Mouse (Mus musculus) C2C12 (cell line): Measurements from ENCODE around the gene Spty2d1. TPM values are rescaled to one million over a fixed set of nuclear protein-coding genes. Genes with fewer than 3 reads are reported as not detected.

Source experiments
- H3K27me3 ChIP-seq: one replicate; pipeline ENCODE4 v1.6.1; 2011; ENCODE audit not compliant: control insufficient read depth, insufficient read depth, insufficient read length
- H3K36me3 ChIP-seq: one replicate; pipeline ENCODE4 v1.6.1; 2011; ENCODE audit not compliant: control insufficient read depth, insufficient read depth
- H3K4me3 ChIP-seq: one replicate; pipeline ENCODE4 v1.5.1; 2011; ENCODE audit warnings: mild to moderate bottlenecking, control low read depth; ENCODE audit not compliant: poor library complexity, insufficient read depth, severe bottlenecking
- H3K79me2 ChIP-seq: one replicate; pipeline ENCODE4 v1.6.1; 2011; ENCODE audit not compliant: control insufficient read depth, insufficient read depth
- H3K79me3 ChIP-seq: one replicate; pipeline ENCODE4 v1.6.1; 2011; ENCODE audit warnings: low read depth, control low read depth
- H3ac ChIP-seq: one replicate; pipeline ENCODE3; 2011; ENCODE audit warnings: low read depth; ENCODE audit not compliant: control insufficient read depth, insufficient read length
- CEBPB ChIP-seq: IDR thresholded peaks from one replicate; pipeline ENCODE4 v1.6.1; 2011; ENCODE audit warnings: low read depth, mild to moderate bottlenecking, control low read depth, moderate library complexity
- CTCF ChIP-seq: IDR thresholded peaks from one replicate; pipeline ENCODE4 v1.5.1; 2011; ENCODE audit not compliant: control insufficient read depth, insufficient read depth, insufficient read length
- FOSL1 ChIP-seq: IDR thresholded peaks from one replicate; pipeline ENCODE4 v1.8.0; 2011; ENCODE audit warnings: mild to moderate bottlenecking, low read length; ENCODE audit not compliant: poor library complexity, insufficient read depth, severe bottlenecking
- MAX ChIP-seq: IDR thresholded peaks from one replicate; pipeline ENCODE4 v1.6.1; 2011; ENCODE audit warnings: mild to moderate bottlenecking, control low read depth
- MYOD1 ChIP-seq: IDR thresholded peaks from one replicate; pipeline ENCODE4 v1.6.1; 2011; ENCODE audit warnings: low read depth; ENCODE audit not compliant: control insufficient read depth, insufficient read length
- MYOG ChIP-seq: IDR thresholded peaks from one replicate; pipeline ENCODE4 v1.6.1; 2011; ENCODE audit not compliant: control insufficient read depth, insufficient read length; ENCODE audit errors: extremely low read depth
- USF1 ChIP-seq: IDR thresholded peaks from one replicate; pipeline ENCODE4 v1.6.1; 2011; ENCODE audit warnings: low read depth, mild to moderate bottlenecking, control low read depth, moderate library complexity
- polyA plus RNA-seq: library from polyadenylated mRNA; unstranded; fragments of >200 nt; fragmentation: generic; extraction: Trizol; gene quantifications from one replicate; pipeline ENCODE4 v1.2.1, GENCODE M21; 2012; ENCODE audit warnings: missing spikeins

Gene Spty2d1
- polyA plus RNA-seq, 1 experiment = 5.3 TPM

DNA sequence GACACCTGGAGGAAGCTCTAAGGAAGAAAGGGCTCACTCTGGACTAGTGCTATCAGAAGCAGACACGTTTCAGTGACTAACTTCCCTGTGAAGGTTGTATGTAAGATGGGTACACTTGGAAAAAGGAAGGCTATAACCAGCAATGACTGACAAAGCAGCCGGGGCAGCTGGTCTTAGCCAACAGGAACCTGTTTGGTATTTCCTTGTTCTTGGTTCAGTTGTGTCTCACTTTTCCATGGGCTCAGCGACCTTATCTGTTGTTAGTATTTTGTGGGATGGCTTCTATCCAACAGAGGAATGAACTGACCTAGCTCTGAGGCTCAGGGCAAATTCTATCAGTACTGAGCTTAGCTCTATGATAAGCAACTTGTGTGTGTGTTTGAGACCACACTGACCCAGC, 47.2 kb downstream of the Spty2d1 start:
- Histone ChIP-seq H3ac (no peak overlapping the region), H3K4me3 (no peak overlapping the region), H3K36me3 (no peaks in the 10 kb centered on the region)

GRCm38 (mm10) chr7:46958853-46959252, 49.4 kb downstream of the Spty2d1 start:
- Histone ChIP-seq H3K27me3 (no peaks in the 10 kb centered on the region), H3K79me3 (no peaks in the 10 kb centered on the region), H3ac (peak overlapping the region; percentile 24), H3K79me2 (peaks cover 16% of the 10 kb centered on the region), H3K4me3 (peak overlapping the region; percentile 69), H3K36me3 (peaks cover 12% of the 10 kb centered on the region)
- TF ChIP-seq USF1 = no peak

More for the DNA sequence above, 47.2 kb downstream of the Spty2d1 start:
- TF ChIP-seq FOSL1 = no peak
- no peak for TF ChIP-seq MYOD1
- no peak for TF ChIP-seq CTCF
- TF ChIP-seq MYOG = no peak
- no peak for TF ChIP-seq USF1
- TF ChIP-seq CEBPB = no peak
- no peak for TF ChIP-seq MAX
- Histone ChIP-seq H3K79me3 (no peaks in the 10 kb centered on the region), H3K27me3 (no peaks in the 10 kb centered on the region), H3K79me2 (peaks cover 16% of the 10 kb centered on the region)

DNA sequence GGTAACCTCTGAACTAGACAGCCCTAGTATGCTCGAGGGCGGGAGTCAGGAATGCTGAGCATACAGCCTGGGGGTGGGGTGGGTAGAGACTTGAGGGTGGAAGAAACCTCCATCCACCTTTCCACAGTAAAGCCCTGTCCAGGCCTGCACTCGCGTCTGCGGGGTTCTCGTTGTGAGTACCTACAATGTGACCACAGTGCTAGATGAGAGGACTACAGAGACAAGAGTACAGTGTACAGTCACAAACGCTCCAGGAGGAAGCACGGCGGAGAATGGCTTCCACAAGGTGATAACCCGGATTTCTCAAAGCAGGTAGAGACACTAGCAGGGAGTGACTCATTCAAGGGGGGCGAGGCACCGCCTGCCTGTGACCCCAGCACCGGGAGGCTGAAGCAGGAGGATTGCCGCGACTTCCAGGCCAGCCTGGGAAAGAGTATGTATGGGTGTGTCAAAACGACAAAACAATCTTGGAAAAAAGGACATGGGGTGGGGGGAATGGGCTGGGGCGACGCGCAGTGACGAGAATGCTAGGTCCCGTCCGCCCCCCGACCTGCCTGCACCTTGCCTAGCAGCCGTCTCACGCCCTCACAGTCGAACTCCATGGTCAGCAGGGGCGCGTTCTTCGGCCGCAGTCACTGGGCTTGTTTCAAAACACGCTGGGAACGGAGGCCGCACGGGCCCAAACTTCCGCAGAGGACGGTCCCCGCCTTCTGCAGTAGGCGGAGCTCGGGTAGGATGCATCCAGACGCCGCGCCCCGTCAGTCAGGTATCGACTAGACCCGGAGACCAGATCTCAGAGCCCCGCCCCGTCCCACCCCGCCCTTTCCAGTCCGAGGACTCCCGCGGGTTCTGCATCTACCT, 50.1 kb downstream of the Spty2d1 start, which contains the start of gene Uevld:
Uevld (minus strand) TSS at position 697 of the 861 bp plus-strand sequence.
- no peaks in the 10 kb centered on the region for H3K27me3 ChIP-seq
- H3ac ChIP-seq = peak within 1 kb of the TSS; percentile 79
- peaks cover 12% of the 10 kb centered on the region for H3K36me3 ChIP-seq
- TF ChIP-seq MYOG = no peak
- peak; percentile 10 for TF ChIP-seq CEBPB
- peaks cover 16% of the 10 kb centered on the region for H3K79me2 ChIP-seq
- no peaks in the 10 kb centered on the region for H3K79me3 ChIP-seq
- H3K4me3 ChIP-seq = peak within 1 kb of the TSS; percentile 69

Other genes starting within 250 kb of the Spty2d1 start
- gene Hps5, start 212.3 kb downstream of the Spty2d1 start, polyA plus RNA-seq = 8.3 TPM
- 19.9 TPM for gene Gtf2h1, start 212.3 kb downstream of the Spty2d1 start, polyA plus RNA-seq
- 2,062 TPM for gene Ldha, start 166.9 kb downstream of the Spty2d1 start, polyA plus RNA-seq
- gene Ldhc, start 147.2 kb downstream of the Spty2d1 start, polyA plus RNA-seq = not detected
- gene Tsg101, start 88.4 kb downstream of the Spty2d1 start, polyA plus RNA-seq = 70.8 TPM
- 5.0 TPM for gene Uevld, start 49.9 kb downstream of the Spty2d1 start, polyA plus RNA-seq
- gene Gm9999, start 24.8 kb downstream of the Spty2d1 start, polyA plus RNA-seq = not detected
- 6.8 TPM for gene Tmem86a, start 42.2 kb upstream of the Spty2d1 start, polyA plus RNA-seq
- gene Ptpn5, start 125.3 kb upstream of the Spty2d1 start, polyA plus RNA-seq = 0.16 TPM
- gene Mrgpra6, start 196.5 kb upstream of the Spty2d1 start, polyA plus RNA-seq = not detected
- gene Mrgpra9, start 244.4 kb upstream of the Spty2d1 start, polyA plus RNA-seq = not detected